Mouse (Mus musculus) Muller cell, postnatal 12 days (primary cell): ENCODE data around the gene Slc48a1.

Experiments
- DNase-seq: peaks from one replicate; pipeline ENCODE4 v3.0.0-alpha.2; 2015; ENCODE audit errors: inconsistent ontology term

Gene Slc48a1

DNA sequence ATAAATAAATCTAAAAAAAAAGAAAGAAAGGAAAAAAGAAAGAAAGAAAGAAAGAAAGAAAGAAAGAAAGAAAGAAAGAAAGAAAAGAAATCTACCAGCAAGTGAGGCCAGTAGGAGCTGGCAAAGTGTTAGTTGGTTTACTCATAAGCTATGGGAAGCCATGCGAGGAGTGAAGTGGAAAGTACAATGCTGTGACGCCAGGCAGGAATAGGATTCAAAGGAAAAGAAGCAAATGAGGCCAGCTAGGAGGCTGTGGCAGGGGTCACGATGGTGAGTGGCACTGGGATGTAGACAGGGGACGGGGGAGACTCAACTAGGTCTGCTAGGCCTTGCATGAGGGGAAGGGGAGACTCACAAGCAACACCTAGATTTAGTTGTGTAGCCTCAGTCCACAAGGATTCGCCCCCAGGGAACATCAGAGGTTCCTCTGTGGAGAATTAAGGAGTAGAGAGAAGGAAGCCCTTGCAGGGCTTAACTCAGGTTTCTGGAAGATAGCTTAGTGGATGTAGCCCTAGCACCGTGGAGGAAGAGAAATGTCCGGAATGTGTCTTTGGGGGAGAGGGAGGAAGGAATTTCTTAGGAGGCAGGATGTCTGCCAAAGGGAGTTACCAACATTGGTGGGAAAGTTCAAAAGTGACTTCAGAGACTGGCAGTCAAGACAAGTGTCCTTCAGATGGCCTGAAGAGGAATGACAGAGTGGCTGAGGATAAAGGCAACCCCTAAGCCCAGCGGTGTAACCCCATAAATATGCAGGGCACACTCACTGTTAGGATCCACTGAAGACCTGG is at the start of gene Slc48a1:
Gene Slc48a1, plus strand, starts transcription at position 210 of the 788 bp plus-strand sequence.
- no peak for DNase-seq

DNA sequence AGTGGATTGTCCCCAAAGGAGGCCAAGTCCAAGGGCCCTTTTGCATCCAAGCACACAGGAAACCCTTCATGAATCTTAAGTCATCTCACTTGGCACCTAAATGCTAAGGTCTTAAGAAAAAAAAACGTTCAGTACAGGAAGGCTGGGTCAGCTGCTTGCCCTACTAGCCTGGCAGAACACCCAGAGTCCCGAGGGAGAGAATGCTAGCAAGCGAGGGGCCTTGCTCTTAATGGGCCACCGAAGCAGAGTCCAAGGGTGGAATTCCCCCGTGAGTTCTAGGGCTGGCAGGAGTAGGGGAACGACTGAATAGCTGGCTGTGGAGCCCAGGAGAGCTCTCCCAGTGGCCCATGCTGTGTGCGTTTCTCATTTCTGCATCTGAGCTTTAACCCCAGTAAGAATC is 49.5 kb upstream of the Slc48a1 start:
- peak; percentile 40 for DNase-seq

DNA sequence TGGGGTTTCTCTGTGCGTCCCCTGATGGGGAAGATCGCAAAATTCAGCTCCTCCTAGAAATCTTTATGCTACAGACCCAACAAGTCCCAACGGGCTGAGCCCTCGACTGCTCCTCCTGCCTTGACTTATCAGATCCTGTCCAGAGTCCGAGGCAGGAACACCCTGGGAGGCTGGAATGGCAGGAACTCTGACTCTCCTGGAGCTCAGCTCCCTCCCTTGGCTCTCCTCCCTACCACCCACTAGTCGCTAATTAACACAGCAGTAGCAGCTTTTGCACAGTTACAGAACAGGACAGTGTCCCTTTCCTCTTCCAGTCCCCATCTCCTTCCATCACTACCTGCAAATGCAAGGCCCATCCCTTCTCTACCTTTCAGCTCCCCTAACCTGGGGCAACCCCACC is 48.0 kb upstream of the Slc48a1 start:
- no peak for DNase-seq

DNA sequence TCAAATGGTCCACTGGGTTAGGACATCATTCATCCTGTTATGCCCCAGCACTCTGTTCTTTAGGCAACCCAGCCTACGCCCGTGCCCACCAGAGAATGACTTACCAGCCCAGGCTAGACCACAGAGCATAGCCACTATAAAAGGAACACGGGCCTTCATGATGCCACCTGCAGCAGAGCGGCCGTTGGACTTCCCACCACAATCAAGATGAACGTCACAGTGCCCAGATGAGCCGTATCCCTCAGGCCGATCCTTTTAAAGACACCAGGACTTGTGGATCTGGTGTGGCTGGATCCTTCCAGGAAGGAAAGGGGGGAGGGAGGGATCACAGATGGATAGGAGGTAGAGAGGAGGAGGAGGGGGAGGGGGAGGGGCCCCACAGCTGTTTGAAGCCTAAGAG is 47.2 kb upstream of the Slc48a1 start, which contains the start of gene Endou:
Gene Endou, minus strand, starts transcription at position 229 of the 400 bp plus-strand sequence.
- no peak for DNase-seq

DNA sequence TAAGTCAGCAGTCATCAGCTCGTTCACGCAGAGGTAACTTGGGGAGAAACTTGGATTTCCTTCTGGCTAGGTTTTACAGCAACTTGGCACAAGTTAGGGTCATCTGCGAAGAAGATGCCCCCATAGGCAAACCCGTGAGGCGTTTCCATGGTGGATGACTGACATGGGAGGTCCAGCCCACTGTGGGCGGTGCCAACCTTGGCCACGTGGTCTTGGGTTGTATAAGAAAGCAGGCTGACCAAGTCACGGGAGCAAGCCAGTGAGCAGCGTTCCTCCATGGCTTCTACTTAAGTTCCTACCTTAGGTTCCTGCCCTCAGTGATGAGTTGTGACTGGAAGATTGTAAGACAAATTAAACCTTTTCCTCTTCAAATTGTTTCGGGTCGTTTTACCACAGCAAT is 46.3 kb upstream of the Slc48a1 start:
- no peak for DNase-seq

DNA sequence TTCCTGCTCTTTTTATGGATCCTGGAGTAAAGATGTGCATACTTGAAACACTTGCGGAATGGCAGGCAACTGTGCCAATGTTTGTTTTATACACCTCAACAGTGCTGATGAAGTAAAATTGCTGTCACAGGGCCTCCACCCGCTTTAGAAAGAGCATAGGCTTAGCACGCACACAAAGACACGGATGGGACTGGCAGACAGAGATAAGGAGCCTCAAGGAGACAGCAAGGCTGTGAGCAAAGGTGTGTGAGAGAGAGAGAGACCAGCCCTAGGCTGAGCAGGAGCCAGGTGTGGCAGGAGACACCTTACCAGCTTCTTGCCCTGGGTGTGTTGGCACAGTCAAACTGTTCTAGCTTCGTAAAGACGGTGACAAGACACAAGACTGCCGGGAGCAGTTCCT is 39.4 kb upstream of the Slc48a1 start:
- DNase-seq = no peak

DNA sequence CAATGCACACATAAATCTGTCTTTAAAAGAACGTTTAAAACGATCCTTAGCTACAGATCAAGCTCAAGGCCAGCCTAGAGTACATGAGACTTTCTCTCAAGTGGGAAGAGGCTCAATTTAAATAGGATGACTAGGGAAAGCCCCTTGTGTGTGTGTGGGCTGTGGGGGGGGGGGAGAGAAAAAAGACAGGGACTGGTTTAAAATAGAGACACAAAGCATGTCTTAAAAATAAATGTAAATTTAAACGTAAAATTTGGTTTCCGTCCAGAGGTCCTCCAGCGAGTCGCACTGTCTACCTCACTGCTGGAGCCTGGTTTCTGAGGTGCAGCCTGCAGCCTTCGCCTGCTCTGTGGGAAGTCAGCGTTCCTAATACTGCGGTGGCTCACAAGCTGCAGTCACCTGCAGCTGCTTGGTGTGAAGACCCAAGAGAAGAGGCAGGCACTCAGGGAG is 38.0 kb upstream of the Slc48a1 start:
- DNase-seq = no peak

DNA sequence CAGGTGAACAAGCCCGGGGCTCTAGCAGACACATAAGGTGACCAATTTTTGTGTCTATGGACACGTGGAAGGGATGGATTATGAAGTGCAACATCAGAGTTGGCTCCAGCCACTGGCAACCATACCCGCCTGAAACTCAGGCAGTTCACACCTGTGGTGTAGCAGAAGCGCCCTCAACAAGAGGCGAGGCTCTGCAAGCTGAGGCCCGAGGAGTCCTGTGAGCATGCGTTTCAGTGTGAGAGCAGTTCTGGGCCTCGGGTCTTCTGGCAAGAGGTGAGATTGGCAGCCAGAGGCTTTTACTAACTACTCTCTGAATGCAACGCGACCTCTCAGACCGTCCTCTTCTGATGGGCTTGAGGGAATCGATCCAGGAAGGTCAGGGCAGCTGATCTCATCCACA is 36.7 kb upstream of the Slc48a1 start:
- DNase-seq = no peak

DNA sequence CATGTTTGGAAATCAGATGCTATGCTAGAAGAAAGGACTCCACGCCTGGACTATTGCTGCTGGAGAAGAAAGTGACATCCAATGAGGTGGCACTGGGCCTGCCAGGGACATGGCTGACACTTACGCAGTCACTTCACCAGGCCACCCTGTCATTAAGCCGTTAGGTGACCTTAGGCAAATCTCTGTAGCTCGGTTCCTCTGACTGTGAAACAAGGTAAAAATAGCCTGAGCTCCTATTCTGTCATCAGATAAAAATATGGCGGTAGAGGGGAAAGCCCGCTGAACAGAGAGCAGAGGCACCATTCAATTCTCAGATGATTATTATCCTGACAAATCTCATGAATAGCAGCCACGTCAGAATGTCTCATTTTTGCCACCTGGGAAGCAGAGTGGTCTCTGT is 36.2 kb upstream of the Slc48a1 start:
- DNase-seq = no peak

DNA sequence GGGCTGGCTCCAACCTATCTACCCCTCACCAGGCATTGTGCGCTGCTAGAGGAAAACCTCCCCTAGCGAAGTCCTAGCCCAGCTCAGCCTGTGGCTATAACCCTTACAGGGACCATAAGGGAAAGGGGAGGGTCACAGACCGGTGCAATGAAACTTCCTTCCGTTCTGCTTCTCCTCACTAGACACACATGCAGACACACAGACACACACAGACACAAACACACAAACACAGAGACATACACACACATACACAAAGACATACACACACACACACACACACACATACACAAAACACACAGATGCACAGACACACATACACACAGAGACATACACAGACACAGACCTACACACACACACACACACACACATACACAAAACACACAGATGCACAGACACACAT is 35.7 kb upstream of the Slc48a1 start:
- no peak for DNase-seq

DNA sequence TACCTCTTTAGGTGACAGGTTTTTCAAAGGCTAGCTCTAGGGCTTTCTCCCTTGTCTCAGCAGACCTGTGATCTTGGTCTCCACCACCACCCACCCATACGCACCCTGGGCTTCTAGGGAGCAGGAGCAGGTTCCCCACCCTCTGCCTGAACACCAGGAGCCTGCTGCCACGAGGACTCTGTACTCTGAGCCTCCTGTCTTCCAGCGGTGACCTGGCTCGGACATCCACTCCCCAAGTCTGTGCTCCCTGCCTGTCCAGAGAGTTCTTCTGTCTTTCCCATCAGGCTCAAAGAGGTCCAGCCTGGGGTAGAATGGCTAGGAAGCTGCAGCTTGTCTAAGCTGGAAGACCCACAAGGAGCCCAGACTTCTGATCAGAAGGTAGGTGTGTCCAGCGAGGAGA is 35.1 kb upstream of the Slc48a1 start:
- DNase-seq = no peak

DNA sequence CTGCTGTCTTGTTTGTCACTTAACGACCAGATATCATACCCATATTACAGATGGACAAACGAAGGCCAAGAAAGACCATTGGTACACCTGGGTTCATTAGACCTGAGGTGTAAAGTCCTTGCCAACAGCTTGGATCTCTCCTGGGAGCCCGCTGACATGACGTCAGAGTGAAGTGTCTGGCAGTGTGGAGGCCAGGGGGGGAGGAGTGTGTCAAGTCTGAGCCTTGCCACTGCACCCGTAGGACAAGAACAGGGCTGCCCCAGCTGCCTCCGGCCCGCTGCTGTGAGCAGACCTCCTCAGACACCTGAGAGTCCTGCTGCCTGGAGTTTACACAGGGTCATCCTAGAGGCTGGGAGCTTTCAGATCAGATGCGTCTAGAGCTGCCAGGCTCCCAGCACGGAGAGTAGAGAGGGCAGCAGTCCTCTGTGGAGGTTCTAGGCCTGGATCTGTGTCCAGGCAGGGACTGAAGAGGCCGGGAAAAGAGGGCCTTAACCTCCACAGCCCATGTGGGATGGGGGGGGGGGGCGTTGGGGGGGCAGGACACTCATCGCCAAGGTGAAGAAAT is 34.3 kb upstream of the Slc48a1 start:
- no peak for DNase-seq

DNA sequence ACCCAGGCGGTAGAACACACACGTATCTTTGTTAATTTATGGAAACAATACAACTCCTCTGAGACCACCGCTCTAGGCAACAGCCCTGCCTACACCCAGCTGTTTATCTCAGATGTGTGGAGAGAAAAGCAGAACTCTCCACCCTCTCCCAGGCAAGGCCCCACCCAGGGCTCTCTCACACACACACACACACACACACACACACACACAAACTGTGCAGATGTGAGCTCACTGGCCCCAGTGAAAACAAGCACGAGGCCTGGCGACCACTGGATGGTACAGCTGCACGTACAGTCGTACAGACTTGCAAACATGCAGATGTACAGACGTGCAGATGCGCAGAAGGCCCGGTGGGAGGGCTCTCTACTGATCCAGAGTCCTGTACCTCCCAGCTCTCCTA is 33.4 kb upstream of the Slc48a1 start:
- DNase-seq = no peak

DNA sequence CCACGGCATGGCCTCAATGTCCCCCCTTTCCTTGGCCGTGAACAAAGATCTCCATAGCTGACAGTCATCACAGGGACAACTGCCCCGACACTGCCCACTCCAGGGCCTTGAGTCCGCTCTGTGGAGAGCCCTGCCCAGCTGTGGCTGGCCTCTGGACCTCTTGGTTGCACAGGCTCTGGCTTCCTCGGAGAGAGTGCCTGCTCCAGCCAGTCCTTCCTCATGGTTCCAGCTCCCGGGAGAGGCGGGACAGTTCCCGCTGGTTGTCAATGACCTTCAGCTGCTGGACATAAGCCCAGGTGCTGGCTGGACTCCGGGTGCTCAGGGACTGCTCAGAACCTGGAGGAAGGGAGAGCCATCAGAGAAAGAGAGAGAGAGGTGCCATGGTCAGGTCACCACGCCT is 33.0 kb upstream of the Slc48a1 start:
- no peak for DNase-seq

DNA sequence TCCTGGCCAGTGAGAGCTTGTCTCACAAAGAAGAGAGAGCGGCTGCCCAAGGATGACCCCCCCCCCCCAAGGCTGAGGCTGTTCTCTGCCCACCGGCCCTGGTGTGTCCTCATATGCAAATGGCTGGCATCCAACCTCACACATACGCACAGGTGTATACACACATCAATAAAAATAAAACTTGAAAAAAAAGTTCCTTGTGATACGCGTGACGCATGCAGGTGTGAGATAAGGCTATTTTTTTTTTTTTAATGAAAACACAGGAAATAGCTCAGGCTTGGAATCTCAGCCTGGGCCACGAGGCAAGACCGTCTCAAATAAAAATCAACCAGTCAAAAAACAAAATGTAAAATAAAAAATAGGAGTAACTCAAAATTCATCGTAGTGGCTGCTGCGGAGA is 32.0 kb upstream of the Slc48a1 start:
- no peak for DNase-seq

DNA sequence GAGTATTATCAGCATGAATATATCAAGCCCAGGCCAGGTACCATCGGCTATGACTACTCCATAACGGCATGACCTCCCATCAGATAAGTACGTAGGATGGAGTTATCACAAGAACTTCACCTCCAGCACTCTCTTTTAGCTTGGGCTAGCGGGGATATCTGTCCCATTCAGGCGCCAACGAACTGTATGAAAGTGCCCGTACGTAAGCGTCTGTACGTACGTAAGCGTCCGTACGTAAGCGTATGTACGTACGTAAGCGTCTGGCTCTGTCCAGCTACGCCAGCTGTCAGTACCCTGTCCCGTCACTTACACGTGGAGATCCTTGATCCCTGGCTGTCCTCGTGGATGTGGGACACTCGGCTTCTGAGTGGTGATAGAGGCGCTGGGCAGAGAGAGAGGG is 31.6 kb upstream of the Slc48a1 start:
- DNase-seq = no peak

DNA sequence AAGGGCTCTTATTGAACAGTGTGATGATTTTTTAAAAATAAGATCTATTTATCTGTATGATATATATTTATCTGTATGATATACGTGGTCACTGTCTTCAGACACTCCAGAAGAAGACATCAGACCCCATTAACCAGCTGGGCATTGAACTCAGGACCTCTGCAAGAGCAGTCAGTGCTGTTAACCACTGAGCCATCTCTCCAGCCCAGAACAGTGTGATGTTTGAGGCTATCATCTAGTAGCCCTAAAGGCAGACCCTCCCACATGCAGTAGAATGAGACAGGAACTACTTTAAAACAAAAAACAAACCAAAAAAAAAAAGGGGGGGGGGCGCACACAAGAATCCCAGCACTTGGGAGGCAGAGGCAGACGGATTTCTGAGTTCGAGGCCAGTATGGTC is 30.8 kb upstream of the Slc48a1 start:
- DNase-seq = no peak

DNA sequence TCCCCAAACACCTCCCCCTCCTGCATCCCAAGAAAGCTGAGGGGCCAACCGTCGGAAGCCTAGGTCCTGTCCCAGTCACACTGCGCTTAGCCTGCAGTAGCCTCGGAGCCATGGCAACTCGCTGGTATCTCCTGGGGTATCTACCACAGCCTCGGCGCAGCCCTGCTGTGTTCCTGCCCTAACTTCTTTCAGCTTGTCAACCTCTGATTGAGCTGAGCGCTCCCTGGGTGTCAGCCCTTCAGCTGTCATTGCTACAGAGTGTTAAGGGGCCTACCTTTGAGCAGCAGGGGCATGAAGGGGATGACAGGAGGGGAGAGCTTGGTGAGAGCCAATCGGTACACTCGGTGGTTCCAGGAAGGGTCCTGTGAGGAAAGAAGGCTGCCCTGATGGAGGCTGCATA is 30.0 kb upstream of the Slc48a1 start:
- no peak for DNase-seq

DNA sequence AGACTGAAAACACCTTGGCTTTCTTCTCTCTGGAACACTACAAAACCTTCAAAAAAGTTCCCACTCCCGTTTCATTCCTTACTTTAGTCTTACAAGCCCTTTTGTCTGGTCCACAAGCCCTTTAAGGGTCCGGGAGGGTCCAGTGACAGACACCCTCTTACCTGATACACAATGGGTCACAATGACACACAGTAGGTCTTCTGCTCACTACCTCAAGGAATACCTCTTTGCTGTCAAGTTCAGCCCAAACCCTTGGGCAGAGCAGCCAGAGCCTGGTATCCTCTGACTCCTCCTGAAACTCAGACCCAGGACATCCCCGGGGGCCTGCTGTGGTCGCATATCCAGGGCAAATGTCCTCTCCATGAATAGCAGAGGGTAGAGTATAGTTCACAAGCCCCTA is 29.4 kb upstream of the Slc48a1 start:
- DNase-seq = no peak

DNA sequence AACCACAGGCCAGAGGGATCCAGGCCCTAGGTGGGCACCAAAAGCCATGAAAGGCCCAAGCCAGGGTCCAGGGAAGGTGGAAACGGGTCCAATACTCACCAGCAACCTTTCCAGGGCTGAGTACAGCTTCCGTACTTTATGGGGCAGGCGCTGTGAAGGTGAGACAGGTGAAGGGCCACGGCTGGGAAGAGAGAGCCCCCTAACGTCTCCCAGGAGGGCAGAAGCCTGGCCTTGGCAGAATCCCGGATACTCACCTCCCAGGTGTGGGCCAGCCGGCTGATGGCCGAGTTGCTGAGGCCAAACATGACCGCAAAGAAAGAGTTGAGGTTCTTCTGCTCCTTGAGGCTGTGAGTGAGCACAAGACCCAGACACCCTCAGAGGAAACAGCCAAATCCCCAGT is 28.9 kb upstream of the Slc48a1 start:
- no peak for DNase-seq

DNA sequence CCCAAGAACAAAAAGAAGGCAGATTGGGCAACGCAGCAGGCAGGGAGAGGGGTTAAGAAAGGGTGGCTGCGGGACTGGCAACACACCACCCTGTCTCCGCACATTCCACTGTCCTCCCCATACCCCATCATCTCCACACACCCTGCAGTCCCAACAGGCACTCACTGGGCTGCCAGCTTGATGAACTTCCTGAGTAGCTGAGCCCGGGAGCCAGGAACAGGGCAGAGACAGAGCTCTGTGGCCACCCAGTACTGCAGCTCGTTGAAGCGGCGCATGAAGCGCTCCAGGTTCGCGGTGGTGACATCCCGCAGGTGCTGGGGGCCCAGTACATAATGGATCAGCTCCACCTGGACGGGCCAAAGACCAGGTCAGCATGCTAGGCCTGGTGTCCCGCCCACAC is 28.5 kb upstream of the Slc48a1 start:
- DNase-seq = no peak

DNA sequence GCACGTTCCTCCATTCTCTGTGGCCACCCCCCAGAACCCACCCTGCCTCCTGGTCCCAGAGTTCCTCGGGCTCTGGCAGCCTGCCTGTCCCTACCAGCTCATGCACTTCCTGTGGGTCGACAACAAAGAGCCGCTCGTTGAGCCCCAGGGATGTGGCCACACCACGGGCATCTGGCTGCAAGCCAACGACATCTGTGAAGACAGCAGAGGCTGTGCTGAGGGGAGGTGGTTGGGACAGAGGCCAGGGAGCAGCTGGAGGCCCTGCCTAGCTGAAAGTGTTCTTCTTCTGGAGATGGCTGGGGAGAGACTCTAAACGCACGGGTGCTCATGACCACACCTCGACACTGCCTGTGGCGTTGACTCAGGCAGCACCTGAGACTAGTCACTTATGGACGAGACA is 27.6 kb upstream of the Slc48a1 start:
- peak; percentile 93 for DNase-seq

DNA sequence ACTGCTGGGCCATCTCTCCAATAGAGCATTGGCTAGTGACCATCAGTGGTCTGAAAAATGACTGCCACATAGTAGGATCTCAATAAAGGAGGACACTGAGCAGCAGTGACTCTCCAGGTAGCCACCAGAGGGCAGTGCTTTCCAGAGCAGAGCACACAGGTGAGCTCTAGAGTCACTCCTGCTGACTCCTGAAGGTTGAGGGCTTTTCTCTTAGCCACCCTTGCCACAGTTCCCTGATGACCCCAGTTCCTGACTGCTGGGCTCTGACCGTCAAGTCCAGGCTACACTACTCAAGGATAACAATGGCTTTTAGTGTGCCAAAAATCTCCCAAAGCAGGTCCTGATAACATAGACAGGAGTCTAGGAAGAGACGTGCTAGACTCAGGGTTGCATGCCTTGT is 26.6 kb upstream of the Slc48a1 start:
- no peak for DNase-seq

DNA sequence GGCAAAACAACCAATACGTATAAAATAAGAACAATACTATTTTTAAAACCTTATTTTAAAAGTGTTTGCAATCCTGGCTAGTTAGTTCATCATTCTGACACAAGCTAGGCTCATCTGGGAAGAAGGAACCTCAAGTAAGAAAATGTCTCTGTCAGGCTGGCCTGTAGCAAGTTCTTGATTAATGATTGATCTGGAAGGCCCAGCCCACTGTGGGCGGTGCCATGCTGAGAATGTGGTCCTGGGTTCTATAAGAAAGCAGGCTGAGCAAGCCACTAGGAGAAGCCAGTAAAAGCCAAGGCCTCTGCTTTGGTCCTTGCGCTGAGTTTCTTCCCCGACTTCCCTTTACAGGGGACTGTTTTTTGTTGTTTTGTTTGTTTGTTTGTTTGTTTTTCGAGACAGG is 25.8 kb upstream of the Slc48a1 start:
- DNase-seq = no peak
